Mouse (Mus musculus) cerebellum, adult 18-20 months (tissue): ENCODE results near the gene Cfh.
"Not testable (repeated sequence)": the region's sequence is repeated elsewhere in the genome, so short reads cannot be mapped to it uniquely, and the experiment has no call there.

ENCODE experiments used
- DNase-seq, 2 experiments: peaks; one replicate each; pipeline ENCODE4 v3.0.0; 2021

The Cfh gene

DNA sequence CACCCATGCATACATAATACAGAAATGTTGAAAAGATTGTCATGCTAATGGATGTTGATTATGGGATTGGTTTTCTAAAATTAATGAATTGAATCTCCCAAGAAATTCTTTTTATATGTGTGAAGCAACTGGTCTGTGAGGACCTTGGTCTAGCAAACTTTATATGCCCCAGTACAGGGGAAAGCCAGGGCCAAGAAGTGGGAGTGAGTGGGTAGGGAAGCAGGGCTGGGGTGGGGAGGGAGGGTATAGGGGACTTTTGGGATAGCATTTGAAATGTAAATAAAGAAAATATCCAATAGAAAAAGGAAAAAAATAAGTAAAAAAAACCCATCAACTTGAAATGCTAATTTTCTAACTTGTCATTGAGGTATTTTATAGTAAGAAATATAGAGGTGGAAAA, at the start of gene Cfh:
TSS of gene Cfh (minus strand) at position 101 of the 400 bp plus-strand sequence.
- DNase-seq: not testable (repeated sequence)

DNA sequence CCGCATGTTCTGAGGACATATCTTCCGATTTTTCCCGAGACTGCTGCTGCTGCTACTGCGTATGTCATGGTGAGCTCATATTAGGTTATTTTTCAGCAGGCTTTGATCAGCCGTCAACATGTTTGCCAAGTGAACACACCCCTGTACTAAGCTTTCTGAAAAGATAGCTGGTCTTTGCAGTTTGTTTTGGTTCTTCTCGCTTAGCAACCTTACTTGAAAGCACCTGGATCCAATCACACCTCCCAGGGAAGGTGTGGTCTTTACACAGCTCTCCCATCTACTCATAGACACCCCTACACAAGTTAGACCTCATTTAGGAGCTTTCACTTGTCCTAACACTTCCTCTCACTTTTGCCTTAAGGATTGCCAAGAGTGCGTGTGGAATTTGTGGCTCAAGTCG, 43.1 kb upstream of the Cfh start:
- DNase-seq: no peak

DNA sequence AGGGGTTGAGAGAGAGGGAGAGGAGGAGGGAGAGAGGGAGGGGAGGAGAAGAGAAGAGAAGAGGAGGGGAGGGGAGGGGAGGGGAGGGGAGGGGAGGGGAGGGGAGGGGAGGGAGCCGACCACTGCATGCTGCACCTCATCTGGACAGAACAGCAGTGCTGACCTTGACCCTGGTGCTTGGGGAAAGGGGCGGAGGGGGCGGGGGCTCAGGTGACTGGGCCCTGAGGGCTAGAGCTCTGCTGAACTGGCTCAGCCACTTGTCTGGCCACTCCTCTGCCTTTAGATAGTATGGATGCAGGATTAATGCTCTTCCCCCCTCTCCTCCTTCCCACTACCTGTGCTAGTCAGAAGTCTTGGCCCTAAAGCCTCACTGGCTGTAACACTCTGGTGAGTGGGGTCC, 41.7 kb upstream of the Cfh start:
- no peak for DNase-seq

DNA sequence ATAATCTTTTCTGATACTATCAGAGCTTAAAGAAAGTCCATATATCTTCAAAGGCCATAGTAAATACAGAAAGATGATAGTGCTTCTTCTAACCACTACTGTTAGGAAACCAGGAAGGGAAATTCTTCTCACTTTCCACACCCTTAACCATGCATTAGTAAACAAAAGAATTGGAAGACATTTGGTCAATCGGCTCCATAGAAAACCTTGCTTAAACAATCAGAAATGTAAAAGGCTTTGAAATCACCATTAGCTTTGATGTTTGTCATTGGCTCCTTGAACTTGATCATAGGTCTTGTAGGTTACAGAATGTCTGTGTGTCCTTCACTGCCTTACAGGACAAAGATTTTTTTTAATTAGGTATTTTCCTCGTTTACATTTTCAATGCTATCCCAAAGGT, 21.8 kb upstream of the Cfh start:
- no peak for DNase-seq

DNA sequence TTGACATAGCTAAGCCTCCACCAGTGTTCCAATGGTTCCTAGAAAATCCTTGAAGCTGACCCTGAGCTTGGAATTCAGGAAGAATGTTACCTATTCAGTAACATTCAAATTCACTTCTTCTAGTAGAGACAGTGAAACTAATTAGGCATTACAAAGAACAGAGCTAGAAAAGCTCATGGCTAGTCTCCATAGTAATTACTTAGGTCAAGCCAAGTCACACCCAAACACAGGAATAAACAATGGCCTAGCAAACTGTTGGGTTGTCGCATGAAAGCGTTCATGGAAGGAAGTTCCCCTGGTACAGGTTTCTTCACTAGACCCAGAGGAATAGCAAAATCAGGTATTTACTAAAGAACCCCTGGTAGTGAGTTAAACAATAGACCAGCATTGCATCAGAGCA, 4.9 kb upstream of the Cfh start:
- not testable (repeated sequence) for DNase-seq

DNA sequence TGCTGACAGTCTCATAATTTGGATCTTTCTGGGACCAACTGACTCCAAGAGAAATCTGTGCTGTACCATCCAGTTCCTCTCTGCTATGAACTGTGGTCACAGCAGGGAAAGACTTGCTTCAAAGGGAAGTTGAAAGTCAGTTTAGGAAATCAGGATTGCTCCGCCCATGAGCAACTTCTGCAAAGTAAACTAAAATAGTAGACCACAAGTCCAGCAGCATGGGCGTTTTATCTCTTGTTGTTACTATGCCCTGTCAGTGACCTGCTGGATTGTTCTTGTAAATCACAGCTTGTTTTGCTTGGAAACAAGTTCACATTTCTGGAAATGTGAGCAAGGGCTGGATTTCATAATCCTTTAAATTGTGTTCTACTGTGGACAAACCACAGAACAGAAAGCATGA, 356 bp downstream of the Cfh start:
- no peak for DNase-seq

DNA sequence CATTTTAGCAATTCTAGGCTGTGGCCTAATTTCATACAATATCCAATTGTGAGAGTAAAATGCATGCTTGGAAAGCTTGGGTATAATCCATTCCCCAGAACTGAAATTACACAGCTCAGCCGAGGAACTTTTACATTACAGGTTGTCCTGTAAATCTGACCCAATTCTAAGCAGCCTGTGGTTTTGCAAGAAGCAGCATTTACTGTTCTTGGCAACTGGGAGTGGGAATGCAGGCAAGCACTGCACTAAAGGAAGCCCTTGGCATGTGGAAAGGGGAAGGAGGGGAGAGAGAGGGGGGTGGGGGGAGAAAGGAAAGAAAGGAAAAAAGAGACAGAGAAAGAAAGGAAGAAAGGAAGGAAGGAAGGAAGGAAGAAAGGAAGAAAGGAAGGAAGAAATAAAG, 3.4 kb downstream of the Cfh start:
- DNase-seq: no peak

DNA sequence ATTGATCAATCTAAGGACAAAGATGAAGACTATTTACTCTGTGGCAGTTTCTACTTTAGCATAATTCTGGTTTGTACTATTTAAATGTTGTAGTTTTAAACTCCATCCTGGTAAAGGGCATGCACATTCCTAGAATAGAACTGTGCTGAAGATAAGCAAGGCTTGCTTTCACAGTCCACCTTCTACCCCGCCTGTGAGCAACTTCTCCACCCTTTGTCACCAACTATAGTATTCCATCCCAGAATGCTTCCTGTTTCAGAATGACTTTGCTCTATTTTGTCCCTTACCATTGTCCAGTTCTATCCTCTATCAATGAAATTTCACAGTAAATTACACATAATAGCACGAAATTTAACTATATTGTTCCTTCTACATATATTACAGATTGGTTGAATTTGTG, 8.1 kb downstream of the Cfh start:
- DNase-seq: no peak

DNA sequence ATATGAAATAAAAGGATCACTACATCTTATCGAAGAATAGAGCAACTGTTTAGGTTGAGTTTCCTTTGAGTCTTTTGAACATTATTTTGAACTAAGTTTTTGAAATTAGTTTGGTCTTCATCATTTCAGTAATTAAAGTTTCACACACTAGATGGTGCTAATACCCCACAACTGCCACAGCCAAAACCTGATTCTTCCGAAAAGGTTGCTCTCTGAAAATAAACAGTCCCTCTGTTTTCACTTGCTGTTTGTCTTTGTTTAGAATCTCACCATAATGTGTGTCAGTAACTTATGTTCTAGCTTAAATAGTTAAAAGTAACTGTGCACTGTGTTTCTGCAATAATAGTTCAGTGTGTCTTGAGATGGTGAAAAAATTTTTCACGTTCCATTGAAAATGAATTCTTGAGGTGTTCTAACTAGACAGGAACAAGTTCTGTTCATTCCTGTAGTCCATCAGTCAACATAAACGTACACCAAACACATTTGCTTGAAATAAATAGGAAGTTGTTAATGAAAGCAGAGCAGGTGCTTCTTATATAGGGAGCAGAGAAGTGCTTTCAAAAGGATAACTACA, 11.9 kb downstream of the Cfh start:
- no peak for DNase-seq

DNA sequence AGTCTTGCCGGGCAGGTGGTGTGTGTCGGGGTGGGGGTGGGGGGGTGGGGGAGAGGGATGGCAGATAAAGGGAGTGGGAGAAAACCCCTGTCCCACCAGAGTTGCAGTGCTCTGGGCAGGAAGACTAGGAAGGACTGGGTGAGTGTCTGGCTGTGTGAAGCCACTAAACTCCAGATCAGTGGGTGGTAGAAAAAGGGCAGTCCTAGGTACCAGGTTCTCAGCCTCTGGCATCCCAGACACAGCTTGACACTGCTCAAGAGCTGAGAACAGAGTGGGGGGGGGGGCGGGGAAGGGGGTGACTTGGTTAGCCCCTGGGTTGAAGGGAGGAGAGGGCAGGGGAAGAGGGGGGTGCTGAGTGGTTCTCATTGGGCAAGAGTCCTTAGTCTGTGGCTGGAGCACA, 24.6 kb downstream of the Cfh start:
- DNase-seq: no peak

DNA sequence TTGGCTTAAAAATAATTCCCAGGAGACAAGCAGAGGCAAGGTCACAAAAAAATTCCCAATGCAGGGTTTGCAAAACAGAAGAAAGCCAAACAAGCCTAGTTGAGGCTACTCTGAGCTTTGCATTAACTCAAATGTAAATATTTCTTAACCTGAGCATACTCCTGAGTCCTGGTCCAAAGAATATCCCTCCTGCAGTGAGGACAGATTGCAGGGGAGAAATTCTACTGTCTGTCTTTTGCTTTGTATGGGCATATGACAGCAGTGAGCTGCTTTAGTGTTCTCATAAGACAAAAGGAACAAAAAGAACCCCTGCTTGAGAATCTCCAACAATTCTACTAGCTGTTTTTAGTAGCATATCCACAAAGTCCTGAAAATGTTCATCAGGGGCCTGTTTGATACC, 114.1 kb downstream of the Cfh start:
- peak; percentile 11 to 14 for DNase-seq
